Mouse (Mus musculus): ENCODE results near the gene Tspan32.

DNA sequence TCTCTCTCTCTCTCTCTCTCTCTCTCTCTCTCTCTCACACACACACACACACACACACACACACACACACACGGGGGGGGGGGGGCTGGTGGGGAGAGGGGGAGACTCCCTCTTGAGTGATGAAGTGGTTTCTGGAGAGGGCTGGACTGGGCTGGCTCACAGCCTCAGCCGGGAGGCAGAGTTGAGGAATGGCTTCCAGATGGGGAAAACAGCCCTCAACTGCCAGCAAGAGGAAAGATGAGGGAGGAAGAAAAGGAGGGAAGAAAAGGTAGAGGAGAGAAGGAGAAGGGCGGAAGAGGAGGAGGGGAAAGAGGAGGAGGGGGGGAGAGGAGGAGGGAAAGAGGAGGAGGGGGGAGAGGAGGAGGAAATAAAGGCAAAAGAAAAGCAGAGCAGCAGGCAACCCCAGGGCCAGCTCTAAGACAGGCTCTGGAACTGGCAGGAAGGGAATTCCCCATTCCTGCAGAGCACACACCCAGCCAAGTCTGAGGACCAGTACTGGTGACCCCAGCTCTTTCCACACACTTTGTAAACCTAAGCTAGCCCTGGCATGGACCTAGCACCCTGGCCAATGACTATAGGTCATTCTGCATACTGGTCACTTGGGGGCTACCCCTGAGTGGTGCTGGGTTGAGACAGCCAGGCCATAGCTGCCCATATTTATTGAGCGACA is 4.3 kb downstream of the Tspan32 start:
- no peak for TF ChIP-seq CTCF (IDR thresholded peaks at IDR 0.05; ENCODE audit: low read depth)
- no peak for TF ChIP-seq EP300 (IDR thresholded peaks at IDR 0.05; ENCODE audit: low read depth)
